ENCODE assay signal across 9 mouse cellular contexts in genomic region chr4:148676188-148676960, GRCm38 (mm10). TPM values are rescaled to one million over a fixed set of nuclear protein-coding genes. Genes with fewer than 3 reads are reported as not detected.
A peak's percentile ranks its signal among the peaks of the same experiment; 100 is the strongest.
DNase-seq lines count a peak whose midpoint lies in the region; ATAC-seq lines count a peak whose summit lies in the region.
"Had no signal": no experiment of that assay in that cellular context is flagged by ENCODE, and none has a peak within 500 bp of the region (broad histone marks: within the 10 kb centered on the region; RNA-seq: fewer than 3 reads in every experiment).

No protein-coding gene starts in this region.

- peaks cover 44% of the 10 kb centered on the region for H3K4me1 ChIP-seq in heart, embryonic 13.5 days

- peak overlapping the region; percentile 70 for H3K27ac ChIP-seq in heart, embryonic 13.5 days (replicated peaks)

- peak; percentile 32; the same call in 1 of the 2 replicates for ATAC-seq in heart, embryonic 13.5 days (ENCODE audit: extremely low read depth, insufficient number of reproducible peaks, low FRiP score, low TSS enrichment)
- no peak for ATAC-seq in megakaryocyte-erythroid progenitor cell, adult 5-6 weeks (replicated peaks; ENCODE audit: low FRiP score, low TSS enrichment, poor library complexity, severe bottlenecking)

- H3K4me3 ChIP-seq in heart, embryonic 13.5 days = no peak overlapping the region

- H3K9ac ChIP-seq in heart, embryonic 13.5 days = peak overlapping the region; percentile 61

- H3K27me3 ChIP-seq in heart, embryonic 13.5 days (replicated peaks) = no peaks in the 10 kb centered on the region

- H3K9me3 ChIP-seq in heart, embryonic 13.5 days = no peaks in the 10 kb centered on the region

- 38% methylated on average over 16 of the region's 16 CpGs for WGBS in heart, embryonic 13.5 days

- peak; percentile 39 for DNase-seq in adrenal gland, postnatal 10 days
- no peak for DNase-seq in adrenal gland, postnatal 4 days (ENCODE audit: low spot score in 2 of 2)
- DNase-seq in kidney, postnatal 10 days = peak; percentile 78
- peak; percentile 64 to 72 for DNase-seq in lung, postnatal 4 days
- no peak for DNase-seq in right cerebral cortex, postnatal 25 days
- no peak for DNase-seq in left cerebral cortex, adult 8-10 months (ENCODE audit: low spot score in 2 of 2)

- H3K4me2 ChIP-seq in heart, embryonic 13.5 days = peak overlapping the region; percentile 30; the same call in 1 of the 2 replicates

- H3K36me3 ChIP-seq in heart, embryonic 13.5 days = no peaks in the 10 kb centered on the region

RNA-seq across cellular contexts. Expression of gene Gm572, which starts 33.3 kb away (rescaled TPM):
- under 1 TPM in 1 of 2 experiments, not detected in 1; 0.64 TPM for total RNA-seq in adrenal gland, postnatal 10 days (2021)
- under 1 TPM; 0.37 to 0.42 TPM for total RNA-seq in adrenal gland, postnatal 4 days (2021)
- 0.17 and 0.28 TPM in 2 replicates for polyA plus RNA-seq in heart, embryonic 13.5 days (2015; fragmentation: Nextera tagmentation; extraction: Ambion mirVana)
- not detected in 2 replicates for total RNA-seq in megakaryocyte-erythroid progenitor cell, adult 5-6 weeks (2014; fragmentation: Nextera tagmentation)
- not detected in 2 replicates for total RNA-seq in megakaryocyte-erythroid progenitor cell, adult 5-6 weeks (2017)
- total RNA-seq in left cerebral cortex, adult 8-10 months (2022) = under 1 TPM in 2 of 4 experiments, not detected in 2; 0.23 to 0.44 TPM
- polyA plus RNA-seq: C2C12 had no signal

RNA-seq across cellular contexts. Expression of gene Tardbp, which starts 49.6 kb away (rescaled TPM):
- total RNA-seq in adrenal gland, postnatal 10 days (2021) = 100 to 1,000 TPM; 214 to 253 TPM
- total RNA-seq in adrenal gland, postnatal 4 days (2021) = 100 to 1,000 TPM; 280 to 349 TPM
- 170 and 176 TPM in 2 replicates for polyA plus RNA-seq in heart, embryonic 13.5 days (2015; fragmentation: Nextera tagmentation; extraction: Ambion mirVana)
- total RNA-seq in megakaryocyte-erythroid progenitor cell, adult 5-6 weeks (2014; fragmentation: Nextera tagmentation) = 456 and 583 TPM in 2 replicates
- 804 and 881 TPM in 2 replicates for total RNA-seq in megakaryocyte-erythroid progenitor cell, adult 5-6 weeks (2017)
- 100 to 1,000 TPM; 182 to 208 (median 193) TPM for total RNA-seq in left cerebral cortex, adult 8-10 months (2022)

Comparison
In these comparisons a context has a peak if more than half of its experiments do, and no peak if none do; other contexts are left out.
1. DNase-seq: peak in adrenal gland, postnatal 10 days (single experiment), kidney, postnatal 10 days (single experiment) and lung, postnatal 4 days (2 of 2); none in adrenal gland, postnatal 4 days (0 of 2), right cerebral cortex, postnatal 25 days (single experiment) and left cerebral cortex, adult 8-10 months (0 of 2).